Mouse (Mus musculus) MN1 (cell line): ENCODE results near the gene Cpeb3.
"Not testable (repeated sequence)": the region's sequence is repeated elsewhere in the genome, so short reads cannot be mapped to it uniquely, and the experiment has no call there.

ENCODE experiments used
- DNase-seq: peaks from one replicate; pipeline ENCODE4 v3.0.0-alpha.2; 2016; ENCODE audit warnings: low spot score

The Cpeb3 gene

DNA sequence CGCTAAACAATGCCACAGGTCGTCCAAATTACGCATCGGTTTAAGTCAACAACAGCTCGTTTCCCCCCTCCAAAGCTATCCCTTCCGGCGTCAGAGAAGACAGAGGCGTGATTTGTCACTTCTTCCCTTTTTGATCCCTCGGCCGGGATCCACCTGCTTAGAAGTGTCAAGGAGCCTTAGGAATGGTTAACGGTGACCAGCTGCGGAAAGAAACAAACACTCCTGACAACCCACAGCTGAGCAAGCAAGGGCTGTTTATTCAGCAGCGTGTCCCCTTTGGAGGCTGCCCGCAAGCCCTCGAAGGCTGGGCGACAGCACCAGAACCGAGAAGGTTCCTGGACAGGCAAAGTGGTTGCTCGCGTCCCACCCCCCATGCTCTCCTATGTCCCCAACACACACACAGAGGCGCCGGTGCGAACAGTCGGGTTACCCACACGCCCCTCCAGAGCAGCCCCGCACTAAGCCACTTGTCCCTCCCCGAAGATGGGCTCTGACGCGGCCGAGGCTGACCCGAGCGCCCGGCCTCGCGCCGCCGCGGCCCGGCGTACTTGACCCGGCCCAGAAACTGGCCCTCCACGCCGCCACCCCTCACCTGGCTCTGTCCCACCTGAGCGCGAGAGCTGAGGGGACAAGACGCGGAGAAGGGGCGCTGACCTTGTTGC is 1.6 kb downstream of the Cpeb3 start:
- DNase-seq, result peak; percentile 44

DNA sequence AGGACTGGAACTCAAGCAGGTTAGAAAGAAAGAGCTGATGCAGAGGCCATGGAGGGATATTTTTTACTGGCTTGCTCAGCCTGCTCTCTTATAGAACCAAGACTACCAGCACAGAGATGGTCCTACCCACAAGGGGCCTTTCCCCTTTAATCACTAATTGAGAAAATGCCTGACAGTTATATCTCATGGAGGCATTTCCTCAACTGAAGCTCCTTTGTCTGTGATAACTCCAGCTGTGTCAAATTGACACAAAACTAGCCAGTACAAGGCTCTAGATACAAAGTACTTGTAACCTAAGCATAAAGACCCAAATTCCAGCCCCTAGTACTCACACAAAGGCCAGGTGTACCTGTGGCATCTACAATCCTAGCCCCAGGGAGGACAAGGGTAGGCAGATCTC is 3.2 kb downstream of the Cpeb3 start:
- DNase-seq, result not testable (repeated sequence)

DNA sequence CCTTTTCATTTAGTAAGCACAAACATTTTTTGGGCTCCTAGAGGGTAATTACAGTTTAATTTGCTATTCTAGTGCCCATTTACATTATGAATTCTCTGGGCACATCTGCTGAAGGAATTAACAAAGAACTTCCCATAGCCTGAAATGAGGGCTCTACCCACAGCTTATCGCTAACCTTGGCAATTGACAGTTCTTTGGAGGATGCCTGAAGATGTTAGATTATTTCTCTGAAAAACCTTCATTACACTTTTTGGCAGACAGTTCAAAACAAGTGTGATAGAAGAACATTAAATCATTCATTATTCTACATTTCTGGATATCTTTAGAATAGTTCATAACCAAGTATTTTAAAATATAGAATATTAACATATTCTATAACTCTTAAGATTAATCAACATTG is 5.0 kb downstream of the Cpeb3 start:
- no peak for DNase-seq

DNA sequence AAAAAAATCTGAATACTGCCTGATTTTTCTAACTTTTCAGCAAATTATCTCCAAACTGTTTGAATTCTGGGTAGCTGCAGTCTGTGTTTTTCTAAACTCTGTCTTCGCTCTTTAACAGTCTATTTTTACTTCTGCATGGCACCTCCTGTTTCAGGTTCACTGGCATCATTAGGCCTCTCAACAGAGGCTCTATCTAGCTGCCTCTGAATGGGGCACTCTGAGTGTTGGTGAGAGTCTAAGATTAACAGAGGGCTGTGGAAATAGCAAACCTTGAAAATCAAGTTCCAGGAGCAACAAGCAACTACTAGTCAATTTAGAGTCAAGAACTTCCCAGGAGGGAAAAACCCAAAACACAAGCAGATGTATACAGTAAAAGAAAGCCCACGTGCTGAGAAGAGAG is 8.5 kb downstream of the Cpeb3 start:
- DNase-seq, result no peak

DNA sequence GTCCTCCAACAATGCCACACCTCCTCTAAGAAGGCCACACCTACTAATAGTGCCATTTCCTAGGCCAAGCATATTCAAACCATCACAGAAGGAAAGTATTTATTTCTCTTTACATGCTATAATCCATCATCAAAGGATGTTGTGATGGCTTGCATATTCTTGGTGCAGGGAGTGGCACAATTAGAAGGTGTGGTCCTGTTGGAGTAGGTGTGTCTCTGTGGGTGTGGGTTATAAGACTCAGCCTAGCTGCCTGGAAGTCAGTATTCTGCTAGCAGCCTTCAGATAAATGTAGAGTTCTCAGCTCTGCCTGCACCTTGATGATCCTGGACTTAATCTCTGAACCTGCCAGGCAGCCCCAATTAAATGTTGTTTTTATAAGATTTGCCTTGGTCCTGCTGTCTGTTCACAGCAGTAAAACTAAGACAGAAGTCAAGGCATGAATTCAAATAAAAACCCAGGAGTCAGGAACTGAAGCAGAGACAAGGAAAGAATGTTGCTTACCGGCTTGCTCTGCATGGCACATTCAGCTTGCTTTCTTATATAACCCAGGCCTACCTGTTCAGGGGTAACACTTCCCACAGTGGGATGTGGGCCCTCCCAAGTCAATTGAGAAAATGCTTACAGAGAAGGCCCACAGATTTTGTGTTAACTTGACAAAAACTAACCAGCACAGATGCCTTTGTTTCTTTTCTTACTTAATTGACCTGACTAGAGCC is 10.1 kb downstream of the Cpeb3 start:
- DNase-seq, result no peak

DNA sequence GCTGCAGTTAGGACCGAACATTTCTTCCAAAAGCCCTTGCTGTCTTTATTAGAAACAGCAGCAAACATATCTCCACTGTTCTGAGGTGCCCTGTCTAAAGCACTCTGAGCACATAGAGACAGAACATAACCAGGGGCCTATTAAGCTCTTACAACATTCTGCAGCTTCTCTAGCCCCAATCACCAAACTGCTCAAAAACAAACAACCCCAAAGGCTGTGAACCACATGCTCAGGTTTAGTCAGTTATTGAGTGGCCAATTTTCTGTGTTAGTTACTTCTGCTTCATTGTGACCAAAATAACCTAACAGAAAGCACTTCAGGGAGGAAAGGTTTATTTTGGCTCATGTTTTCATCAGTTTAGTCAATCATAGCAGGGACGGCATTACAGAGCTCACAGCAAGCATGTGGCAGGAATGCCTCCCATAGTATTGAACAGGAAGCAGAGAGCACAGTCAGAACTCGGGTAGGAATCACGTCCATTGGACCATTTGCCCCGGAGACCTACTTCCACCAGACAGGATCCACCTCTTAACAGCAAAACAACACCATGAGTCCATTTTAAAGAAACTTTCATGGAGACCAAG is 15.8 kb downstream of the Cpeb3 start:
- DNase-seq, result no peak

DNA sequence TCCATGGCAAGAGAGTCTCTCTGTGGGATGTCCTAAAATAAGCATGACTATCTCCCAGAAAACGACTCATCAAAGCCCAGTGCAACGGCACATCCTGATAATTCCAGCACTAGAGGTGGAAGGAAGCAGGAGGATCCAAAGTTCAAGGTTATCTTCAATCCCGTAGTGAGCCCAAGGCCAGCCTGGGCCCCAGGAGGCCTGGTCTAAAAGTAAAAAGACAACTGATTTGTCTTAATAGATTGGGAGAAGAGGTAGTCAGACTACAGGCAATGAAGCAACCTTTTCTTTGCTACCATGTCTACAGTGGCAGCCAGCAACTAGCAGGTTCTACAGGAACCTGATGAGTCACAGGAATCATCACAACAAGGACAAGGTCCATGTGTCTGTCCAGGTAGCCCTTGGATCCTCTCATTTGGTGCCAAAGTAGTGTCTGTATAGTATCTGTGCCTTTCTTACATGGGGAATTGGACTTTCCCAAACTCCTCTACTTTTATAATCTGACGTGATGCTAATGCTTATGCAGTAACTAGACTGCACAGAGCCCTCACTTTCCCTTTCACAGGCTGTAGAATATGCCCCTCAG is 19.9 kb downstream of the Cpeb3 start:
- DNase-seq, result no peak

DNA sequence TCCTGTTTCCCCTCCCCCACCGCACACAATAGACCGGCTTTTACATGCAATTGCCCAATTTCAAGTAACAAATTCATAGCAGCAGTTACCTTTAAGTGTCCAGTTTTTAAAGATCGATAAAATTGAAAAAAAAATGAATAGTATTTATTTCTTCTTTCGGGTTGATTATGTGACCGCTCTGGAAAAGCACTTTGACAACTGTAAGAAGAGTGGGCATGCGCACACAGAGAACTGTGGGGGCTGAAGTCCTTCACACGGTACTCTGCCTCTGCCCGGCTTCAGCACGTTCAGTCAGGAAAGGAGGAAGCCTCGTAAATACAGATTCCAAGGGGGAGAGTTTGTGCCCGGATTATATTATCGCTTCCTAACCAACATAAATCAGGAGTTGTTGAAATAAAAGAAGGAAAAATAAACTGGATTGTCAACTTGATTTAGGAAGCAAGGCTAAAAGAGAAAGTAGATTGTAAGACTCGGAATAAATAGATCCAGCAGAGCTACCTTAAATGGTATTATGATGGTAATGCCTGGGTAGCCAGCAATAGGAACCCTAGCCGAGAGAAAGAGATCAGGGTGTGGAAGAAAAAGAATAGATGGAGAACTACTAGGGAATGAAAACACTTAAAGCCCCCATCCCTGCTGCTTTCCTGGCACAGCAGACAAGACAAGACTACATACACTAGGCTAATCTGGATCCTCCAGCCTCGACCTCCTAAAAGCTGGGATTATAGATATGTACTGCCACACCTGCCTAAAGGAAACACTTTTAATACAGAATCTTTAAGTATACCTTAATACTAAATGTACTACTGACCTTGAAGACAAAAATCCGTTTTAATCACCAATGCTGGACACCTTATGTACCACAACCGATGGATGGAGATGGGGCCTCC is 30.3 kb downstream of the Cpeb3 start:
- DNase-seq, result peak; percentile 68

DNA sequence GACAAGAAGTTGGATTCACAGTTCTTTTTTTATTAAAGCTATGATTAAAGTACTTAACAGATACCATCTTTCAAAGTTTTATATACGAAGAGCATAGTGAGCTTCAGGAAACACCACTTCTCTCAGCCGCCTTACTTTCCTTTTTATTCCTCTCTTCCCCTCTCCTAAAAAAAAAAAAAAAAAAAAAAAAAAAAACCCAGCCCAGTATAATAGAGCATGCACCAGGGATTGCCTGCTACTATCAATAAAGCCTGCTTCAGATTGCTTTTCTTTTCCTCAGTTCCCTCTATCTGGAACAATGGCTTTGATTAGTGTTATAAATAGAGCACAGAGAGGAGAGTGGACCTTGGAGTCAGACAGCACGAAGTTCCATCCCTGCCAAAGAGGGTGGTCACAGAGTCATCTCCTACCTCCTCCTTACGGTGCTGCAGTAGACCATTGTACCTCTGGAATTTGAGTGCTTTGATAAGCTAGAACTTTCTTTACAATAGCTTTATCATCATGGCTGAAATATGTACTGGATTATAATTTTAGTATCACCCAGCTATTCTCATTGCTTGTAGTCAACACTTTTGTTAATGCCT is 31.4 kb downstream of the Cpeb3 start:
- no peak for DNase-seq

DNA sequence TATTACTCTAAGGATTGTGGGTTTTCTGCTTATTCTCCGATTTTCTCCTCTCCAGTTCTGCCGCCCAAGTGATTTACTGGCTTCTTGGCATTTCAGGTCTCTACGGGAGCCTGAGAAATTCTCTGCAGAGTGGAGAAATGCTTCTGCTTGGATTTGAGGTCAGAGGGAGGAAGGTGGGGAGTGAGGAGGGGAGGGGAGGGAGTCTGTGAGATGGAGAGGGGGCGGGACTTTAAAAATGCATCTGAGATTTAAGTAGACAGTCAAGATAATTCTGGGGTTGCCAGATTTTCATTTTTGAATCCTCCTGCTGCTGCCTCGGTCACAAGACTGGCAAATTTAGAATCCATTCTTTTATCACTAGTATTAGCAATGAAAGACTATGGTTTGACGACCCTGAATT is 32.5 kb downstream of the Cpeb3 start:
- DNase-seq, result peak; percentile 35

DNA sequence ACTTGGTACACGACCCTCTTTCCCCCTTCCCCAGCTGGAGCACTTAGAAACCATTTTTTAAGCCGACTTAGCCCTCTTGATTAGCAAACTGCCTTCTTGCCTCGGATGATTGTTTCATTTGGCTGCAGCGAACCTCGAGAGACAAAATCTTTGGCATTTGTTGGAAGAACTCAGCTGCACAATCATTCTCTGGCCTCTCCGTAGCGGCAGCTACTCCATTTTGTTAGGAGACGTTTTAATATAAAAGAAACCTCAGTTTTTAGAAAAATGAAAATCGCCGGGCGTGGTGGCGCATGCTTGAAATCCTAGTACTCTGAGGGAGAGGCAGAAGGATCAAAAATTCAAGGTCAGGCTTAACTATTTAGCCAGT is 33.0 kb downstream of the Cpeb3 start:
- DNase-seq, result no peak

DNA sequence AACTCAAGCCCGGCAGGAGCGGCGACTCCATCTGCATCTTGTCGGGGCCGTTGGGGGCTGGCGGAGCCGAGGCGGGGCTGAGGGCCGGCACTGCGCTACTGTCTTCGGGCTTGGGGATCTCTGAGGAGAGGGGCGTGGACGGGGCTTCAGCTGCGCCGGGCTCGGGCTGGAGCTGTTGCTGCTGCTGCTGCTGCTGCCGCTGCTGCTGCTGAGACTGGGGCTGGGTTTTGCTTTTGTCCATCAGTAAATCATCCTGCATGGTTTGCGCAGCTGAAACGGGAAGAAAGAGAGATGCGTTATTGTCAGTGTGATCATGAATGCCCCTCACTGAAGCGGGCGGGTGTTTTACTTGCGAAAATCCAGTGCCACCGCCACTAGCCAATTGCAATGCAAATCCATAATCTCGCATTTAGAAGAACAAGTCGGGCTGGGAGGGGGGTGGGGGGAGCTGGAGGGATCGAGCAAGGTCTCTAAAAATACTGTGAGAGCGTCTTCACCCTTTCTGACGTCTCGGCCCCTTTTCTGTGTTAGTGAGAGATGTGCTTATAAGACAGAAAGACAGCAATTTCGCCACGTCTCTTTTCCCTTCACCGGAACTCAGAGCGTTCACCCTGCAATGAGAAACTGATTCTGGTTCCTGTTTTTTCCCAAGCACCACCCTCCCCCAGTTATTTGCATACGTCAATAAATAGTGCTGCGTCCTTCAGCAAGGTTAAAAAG is 33.5 kb downstream of the Cpeb3 start:
- peak; percentile 63 for DNase-seq

DNA sequence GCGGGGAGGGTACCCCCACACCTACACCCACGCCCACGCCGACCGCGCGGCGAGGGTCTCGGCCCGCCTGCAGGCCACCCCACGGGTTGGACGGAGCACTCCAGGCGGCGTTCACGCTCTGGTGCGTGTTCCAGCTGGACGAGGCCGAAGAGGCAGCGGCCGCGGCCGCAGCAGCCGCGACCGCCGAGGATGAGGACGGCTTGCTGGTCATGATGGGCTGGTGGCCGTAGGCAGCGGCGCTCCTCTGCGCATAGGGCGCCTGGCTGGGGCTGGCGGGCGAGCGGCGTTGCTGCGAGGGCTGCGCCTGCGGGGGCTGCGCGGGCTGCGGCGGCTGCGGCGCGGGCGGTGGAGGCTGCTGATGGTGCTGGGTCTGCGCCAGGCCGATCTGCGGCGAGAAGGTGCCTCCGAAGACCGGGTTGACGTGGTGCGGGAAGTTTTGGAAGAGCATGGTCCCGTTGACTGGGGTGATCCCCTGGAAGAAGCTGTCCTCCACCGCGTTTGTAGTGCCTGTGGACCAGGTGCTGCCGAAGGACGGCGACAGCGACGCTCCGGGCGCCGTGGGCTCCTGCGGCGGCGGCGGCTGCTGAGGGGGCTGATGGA is 34.2 kb downstream of the Cpeb3 start:
- peak; percentile 58 for DNase-seq

DNA sequence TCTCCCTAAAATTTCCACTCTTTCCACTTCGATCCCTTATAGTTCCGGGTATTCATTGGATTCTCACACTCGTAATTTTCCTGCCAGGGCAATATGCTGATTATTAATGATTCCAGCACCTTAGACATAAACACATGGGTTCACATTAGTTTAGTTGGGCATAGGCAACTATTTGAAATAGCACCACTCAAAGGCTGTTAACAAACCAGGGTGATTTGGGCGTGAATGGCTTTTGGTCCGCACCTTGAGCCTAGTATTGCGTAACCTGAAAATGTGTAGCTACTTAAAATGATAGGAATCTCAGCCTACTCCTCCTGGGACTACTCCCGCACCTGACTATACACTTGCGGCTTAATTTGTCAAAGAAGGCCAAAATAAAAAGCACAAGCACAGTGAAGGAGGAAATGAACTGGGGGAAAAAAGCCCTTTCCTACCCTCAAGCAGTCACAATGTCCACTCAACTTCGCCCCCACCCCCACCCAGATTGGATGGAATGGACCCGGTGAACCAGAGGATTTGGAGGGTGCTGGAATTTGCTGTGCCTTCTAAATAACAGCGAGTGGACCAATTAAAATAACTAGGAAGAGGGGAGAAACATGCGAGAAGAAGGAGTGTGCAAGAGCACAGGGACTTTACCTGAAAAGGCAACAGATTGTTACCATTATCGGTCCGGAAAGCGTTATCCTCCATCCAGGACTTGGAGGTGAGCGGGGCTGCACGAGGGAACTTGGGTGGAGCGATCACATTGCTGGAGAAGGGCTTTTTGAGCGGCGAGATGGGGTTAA is 34.9 kb downstream of the Cpeb3 start:
- DNase-seq, result no peak

DNA sequence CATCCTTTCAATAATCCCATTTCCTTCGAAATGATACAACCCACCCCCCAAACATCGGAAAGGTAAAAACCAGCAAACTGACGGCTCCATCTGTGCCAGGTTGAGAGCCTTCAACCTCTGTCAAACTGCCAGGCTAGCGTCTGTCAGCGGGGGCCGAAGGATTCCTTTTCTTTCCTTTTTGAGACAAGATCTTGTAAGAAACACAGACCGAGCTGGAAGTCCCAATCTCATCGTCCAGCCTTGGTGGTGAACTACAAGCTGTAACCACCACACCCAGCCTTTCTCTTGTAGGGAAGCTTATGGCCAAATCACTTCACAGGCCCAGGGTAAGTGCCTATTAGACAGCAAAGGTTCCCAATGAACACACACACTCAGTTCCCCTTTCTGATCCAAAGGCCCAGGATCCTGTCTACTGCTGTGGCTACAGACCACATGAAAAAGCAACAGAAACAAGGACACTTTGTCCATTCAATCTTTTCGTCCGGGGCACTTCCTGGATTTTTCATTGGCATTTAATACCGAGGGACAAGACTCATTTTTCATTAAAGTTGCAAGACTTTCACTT is 35.8 kb downstream of the Cpeb3 start:
- no peak for DNase-seq

DNA sequence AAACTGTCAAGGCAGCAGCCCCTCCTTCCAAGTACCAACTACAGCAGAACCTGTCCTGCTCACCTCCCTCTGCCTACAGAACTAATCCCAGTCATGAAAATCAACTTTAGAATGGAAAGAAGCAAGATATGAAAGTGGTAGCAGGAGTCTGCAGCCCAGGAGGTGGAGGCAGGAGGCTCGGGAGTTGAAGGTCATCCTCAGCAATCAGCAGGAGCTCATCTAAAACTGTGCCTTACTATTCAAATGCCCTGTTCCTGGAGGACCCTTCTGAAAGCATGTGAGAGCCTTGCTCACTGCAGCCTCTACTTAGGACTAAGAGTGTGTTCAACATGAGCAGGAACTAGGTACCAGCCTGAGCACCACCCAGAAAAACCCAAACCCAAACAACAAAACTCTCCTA is 36.3 kb downstream of the Cpeb3 start:
- DNase-seq, result no peak

DNA sequence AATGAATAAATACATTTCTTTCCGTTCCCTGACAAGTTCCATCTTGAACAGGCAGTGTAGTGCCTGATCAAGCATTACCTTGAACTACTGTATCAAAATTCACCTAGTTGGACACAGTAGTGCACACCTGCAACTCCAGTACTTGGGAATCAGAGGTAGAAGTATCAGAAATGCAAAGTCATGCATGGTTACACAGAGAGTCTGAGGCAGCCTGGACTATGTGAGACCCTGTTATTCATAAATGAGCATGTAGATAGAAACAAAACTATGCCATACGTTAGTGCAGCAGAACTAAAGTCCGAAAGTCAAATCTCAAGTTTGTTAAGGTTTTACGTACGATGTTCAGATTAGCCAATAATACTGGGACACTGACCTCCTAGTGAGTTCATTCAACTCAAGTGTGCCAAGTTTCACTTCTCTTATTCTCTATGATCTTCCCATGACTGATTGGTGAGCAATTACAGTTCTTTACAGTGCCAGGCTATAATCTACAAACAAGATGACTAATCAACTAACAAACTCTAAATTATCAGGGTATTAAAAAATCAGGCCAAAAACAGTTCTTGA is 51.5 kb downstream of the Cpeb3 start:
- no peak for DNase-seq

DNA sequence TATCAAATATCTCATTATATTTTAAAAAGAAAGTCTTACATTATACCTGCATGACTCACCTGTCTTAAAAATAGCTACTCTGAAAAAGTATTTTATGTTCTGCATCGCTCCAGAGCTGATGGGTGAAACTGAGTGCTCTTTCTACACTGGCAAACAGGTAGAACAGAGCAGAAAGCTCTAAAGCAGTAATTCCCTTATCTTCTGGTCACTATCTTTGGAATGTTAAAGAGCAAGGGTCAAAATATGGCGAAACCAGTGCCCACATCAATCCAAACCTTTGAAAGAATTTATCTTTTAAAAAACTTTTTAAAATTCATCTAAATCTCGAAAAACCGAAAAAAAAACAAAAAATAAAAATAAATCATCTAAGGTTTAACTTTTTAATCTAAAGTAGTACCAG is 52.4 kb downstream of the Cpeb3 start:
- no peak for DNase-seq

DNA sequence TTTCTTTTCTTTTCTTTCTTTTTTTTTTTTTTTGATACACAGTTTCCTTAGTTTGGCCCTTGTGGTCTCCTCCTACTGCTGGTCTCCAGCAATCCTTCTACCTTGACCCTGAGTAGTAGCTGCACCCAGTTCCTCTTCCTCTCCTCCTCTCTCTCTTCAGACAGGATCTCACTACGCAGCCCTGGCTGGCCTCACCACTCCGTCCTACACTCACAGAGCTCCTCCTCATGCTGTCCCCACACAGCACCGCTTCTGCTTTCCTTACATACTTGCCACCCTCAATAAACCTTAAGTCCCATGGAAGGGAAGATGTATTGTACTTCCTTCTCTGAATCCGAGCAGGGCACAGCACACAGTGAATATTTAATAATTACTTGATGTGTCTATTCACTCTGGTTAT is 61.3 kb downstream of the Cpeb3 start:
- no peak for DNase-seq
